Mouse (Mus musculus) neural tube, embryonic 13.5 days (tissue): ENCODE results near the gene Thnsl1. TPM values are rescaled to one million over a fixed set of nuclear protein-coding genes. Genes with fewer than 3 reads are reported as not detected.

Experiments used
- ATAC-seq: fragments of 200-750 bp; cut with Nextera tagmentation; 2 replicates; pipeline ENCODE4 v1.8.0; 2017; ENCODE audit warnings: low read depth, mild to moderate bottlenecking, moderate TSS enrichment, moderate library complexity
- H3K27ac ChIP-seq: fragments of 300-500 bp; sonication (generic); replicated peaks from 2 replicates; pipeline ENCODE4 v1.5.1; 2015; ENCODE audit warnings: moderate library complexity, mild to moderate bottlenecking, inconsistent platforms
- H3K27me3 ChIP-seq: fragments of 300-500 bp; sonication (generic); 2 replicates; pipeline ENCODE4 v1.6.1; 2015; ENCODE audit warnings: mild to moderate bottlenecking, inconsistent platforms
- H3K36me3 ChIP-seq: fragments of 300-500 bp; sonication (generic); 2 replicates; pipeline ENCODE4 v1.6.1; 2015; ENCODE audit warnings: mild to moderate bottlenecking, inconsistent platforms
- H3K4me1 ChIP-seq: fragments of 300-500 bp; sonication (generic); replicated peaks from 2 replicates; pipeline ENCODE4 v1.6.1; 2015; ENCODE audit warnings: inconsistent platforms
- H3K4me2 ChIP-seq: fragments of 300-500 bp; sonication (generic); 2 replicates; pipeline ENCODE4 v1.6.1; 2015; ENCODE audit warnings: inconsistent platforms, mild to moderate bottlenecking, moderate library complexity
- H3K4me3 ChIP-seq: fragments of 300-500 bp; sonication (generic); 2 replicates; pipeline ENCODE4 v1.5.1; 2015; ENCODE audit warnings: mild to moderate bottlenecking, inconsistent platforms
- H3K9ac ChIP-seq: fragments of 300-500 bp; sonication (generic); 2 replicates; pipeline ENCODE4 v1.6.1; 2015; ENCODE audit warnings: moderate library complexity, mild to moderate bottlenecking, inconsistent platforms
- H3K9me3 ChIP-seq: fragments of 300-500 bp; sonication (generic); 2 replicates; pipeline ENCODE4 v1.6.1; 2016; ENCODE audit warnings: inconsistent platforms
- WGBS: fragments of 180-500 bp; shearing (Covaris S2); methylation state at CpG from one replicate; pipeline ENCODE4 v1.1.7; 2015; 5-methylcytosine and 5-hydroxymethylcytosine counted together
- polyA plus RNA-seq: library from polyadenylated mRNA; unstranded; fragments of >200 nt; fragmentation: Nextera tagmentation; extraction: Ambion mirVana; gene quantifications from 2 replicates; pipeline ENCODE4 v1.2.1, GENCODE M21; 2015

Gene Thnsl1
- 18.8 and 19.3 TPM in 2 replicates for polyA plus RNA-seq

- H3K27me3 ChIP-seq: no peaks in the 10 kb centered on the region
- H3K9ac ChIP-seq: peak within 1 kb of the TSS; percentile 73
- peaks cover 23% of the 10 kb centered on the region for H3K4me1 ChIP-seq
- peak; percentile 99 for ATAC-seq
- H3K4me2 ChIP-seq: peak within 1 kb of the TSS; percentile 69
- no peaks in the 10 kb centered on the region for H3K36me3 ChIP-seq
- peak within 1 kb of the TSS; percentile 85 for H3K27ac ChIP-seq
- no peaks in the 10 kb centered on the region for H3K9me3 ChIP-seq
- WGBS: 2% methylated on average over 42 of the region's 43 CpGs
- H3K4me3 ChIP-seq: peak within 1 kb of the TSS; percentile 71
Measured at GRCm38 (mm10) chr2:21204912-21205830, at the start of gene Thnsl1, which contains the start of gene Enkur. Gene Thnsl1, plus strand, starts transcription at chr2:21205724. Gene Enkur, minus strand, starts transcription at chr2:21205365.

DNA sequence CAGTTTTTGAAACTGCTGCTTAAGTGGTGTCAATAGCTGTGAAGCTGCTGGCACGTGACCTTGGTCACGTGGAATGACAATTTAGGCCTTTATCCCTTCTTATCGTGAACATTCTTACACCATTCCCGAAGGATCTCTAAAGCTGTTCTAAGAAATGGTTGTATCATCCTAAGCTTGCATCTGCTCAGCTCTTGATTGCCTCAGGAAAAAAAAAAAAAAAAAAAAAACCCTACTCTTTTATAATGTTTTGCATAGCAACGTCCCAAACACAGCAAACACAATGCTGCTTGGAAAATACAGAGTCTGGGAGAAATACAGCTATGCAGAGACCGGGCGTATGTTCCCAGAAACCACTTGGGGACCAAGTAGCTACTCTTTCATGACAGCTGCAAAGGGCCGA, 41.2 kb upstream of the Thnsl1 start:
- H3K9me3 ChIP-seq: no peaks in the 10 kb centered on the region
- ATAC-seq: no peak
- H3K36me3 ChIP-seq: no peaks in the 10 kb centered on the region
- H3K27ac ChIP-seq: no peak overlapping the region
- no peak overlapping the region for H3K9ac ChIP-seq
- H3K27me3 ChIP-seq: no peaks in the 10 kb centered on the region
- WGBS: 74% methylated on average over 8 of the region's 8 CpGs
- no peaks in the 10 kb centered on the region for H3K4me1 ChIP-seq
- no peak overlapping the region for H3K4me3 ChIP-seq
- no peak overlapping the region for H3K4me2 ChIP-seq

GRCm38 (mm10) chr2:21167916-21168315, 37.6 kb upstream of the Thnsl1 start:
- Histone ChIP-seq H3K9ac (no peak overlapping the region), H3K4me1 (no peaks in the 10 kb centered on the region), H3K36me3 (no peaks in the 10 kb centered on the region), H3K27me3 (no peaks in the 10 kb centered on the region), H3K4me2 (no peak overlapping the region), H3K9me3 (no peaks in the 10 kb centered on the region), H3K4me3 (no peak overlapping the region), H3K27ac (no peak overlapping the region)
- 90% methylated on average over 1 of the region's 1 CpGs for WGBS
- ATAC-seq: no peak

GRCm38 (mm10) chr2:21172797-21173196, 32.7 kb upstream of the Thnsl1 start:
- ATAC-seq: no peak

DNA sequence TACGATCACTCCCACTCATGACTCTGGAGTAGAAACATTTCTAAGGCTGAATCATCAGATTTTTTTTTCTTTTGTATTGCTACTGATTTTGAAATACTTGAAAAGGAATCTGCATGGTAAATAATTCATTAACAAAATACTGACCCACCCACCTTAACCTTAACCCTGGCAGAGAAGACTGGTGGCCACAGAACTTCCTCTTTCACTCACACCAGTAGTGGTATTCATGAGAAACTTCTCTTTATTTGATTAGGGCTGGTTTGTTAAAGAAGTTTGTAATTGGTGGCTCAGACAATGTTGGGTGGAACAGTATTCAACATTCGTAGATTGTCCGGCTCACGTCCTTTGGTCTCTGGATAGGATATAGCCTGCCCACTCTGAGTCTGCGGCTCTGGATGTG, 26.4 kb upstream of the Thnsl1 start:
- H3K4me1 ChIP-seq: no peaks in the 10 kb centered on the region
- H3K27ac ChIP-seq: no peak overlapping the region
- no peak overlapping the region for H3K4me2 ChIP-seq
- no peaks in the 10 kb centered on the region for H3K9me3 ChIP-seq
- H3K4me3 ChIP-seq: no peak overlapping the region
- H3K27me3 ChIP-seq: no peaks in the 10 kb centered on the region
- H3K36me3 ChIP-seq: no peaks in the 10 kb centered on the region
- H3K9ac ChIP-seq: no peak overlapping the region
- WGBS: 95% methylated on average over 5 of the region's 5 CpGs
- ATAC-seq: no peak

More at GRCm38 (mm10) chr2:21172797-21173196, 32.7 kb upstream of the Thnsl1 start:
- Histone ChIP-seq H3K4me3 (no peak overlapping the region), H3K27me3 (no peaks in the 10 kb centered on the region), H3K27ac (no peak overlapping the region), H3K36me3 (no peaks in the 10 kb centered on the region), H3K9me3 (no peaks in the 10 kb centered on the region), H3K4me2 (no peak overlapping the region), H3K9ac (no peak overlapping the region), H3K4me1 (no peaks in the 10 kb centered on the region)
- 95% methylated on average over 3 of the region's 3 CpGs for WGBS

DNA sequence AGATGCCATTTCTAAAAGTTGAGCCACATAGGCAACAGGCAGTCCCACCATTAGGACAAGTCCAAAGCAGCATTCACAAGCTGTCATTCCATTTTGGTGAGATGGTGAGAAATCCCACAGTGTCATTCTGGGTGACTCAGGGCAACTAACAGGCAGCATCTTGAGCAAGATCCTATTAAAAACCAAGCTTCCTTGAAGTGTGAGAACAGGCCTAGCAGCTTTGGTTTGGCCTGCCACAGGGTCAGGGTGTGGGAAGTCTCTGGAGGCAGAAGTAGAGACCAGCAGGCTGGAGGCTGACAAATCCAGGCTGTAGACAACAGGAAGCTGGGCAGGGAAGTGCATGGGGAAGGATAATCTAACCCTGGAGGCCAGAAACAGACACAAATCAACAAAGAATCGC, 22.7 kb upstream of the Thnsl1 start:
- Histone ChIP-seq H3K36me3 (no peaks in the 10 kb centered on the region), H3K27ac (no peak overlapping the region), H3K9me3 (no peaks in the 10 kb centered on the region), H3K9ac (no peak overlapping the region), H3K27me3 (no peaks in the 10 kb centered on the region), H3K4me2 (no peak overlapping the region), H3K4me3 (no peak overlapping the region), H3K4me1 (no peaks in the 10 kb centered on the region)
- WGBS: 88% methylated on average over 1 of the region's 1 CpGs
- no peak for ATAC-seq

- no peak for ATAC-seq
- no peak overlapping the region for H3K4me2 ChIP-seq
- no peak overlapping the region for H3K9ac ChIP-seq
- H3K4me3 ChIP-seq: no peak overlapping the region
- H3K9me3 ChIP-seq: no peaks in the 10 kb centered on the region
- H3K27ac ChIP-seq: no peak overlapping the region
- H3K27me3 ChIP-seq: no peaks in the 10 kb centered on the region
- no peaks in the 10 kb centered on the region for H3K36me3 ChIP-seq
- WGBS: 51% methylated on average over 7 of the region's 7 CpGs
- no peaks in the 10 kb centered on the region for H3K4me1 ChIP-seq
Measured at GRCm38 (mm10) chr2:21187576-21187975, 17.9 kb upstream of the Thnsl1 start.

DNA sequence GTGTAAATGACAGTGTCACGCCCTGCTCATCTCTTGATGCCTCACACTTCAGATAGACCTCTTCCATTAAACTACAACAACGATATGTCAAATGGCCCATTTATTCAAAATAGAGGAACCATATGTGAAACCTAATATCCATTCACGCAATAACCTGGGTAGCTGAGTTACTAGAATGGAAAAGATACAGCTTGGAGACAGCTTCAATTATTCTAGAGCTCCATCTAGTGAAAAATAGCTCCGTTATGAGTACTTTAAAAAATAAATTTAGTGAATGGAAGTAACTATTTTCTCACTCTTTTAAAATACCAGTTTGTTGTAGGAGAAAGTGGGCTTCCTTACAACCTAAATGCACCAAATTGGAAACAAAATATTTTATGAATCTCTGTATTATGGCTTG, 16.9 kb upstream of the Thnsl1 start:
- ATAC-seq: no peak
- WGBS: 58% methylated on average over 4 of the region's 4 CpGs

GRCm38 (mm10) chr2:21191232-21191631, 14.3 kb upstream of the Thnsl1 start:
- Histone ChIP-seq H3K4me3 (no peak overlapping the region), H3K27ac (no peak overlapping the region), H3K9me3 (no peaks in the 10 kb centered on the region), H3K27me3 (no peaks in the 10 kb centered on the region), H3K36me3 (no peaks in the 10 kb centered on the region), H3K4me2 (no peak overlapping the region), H3K9ac (no peak overlapping the region), H3K4me1 (no peaks in the 10 kb centered on the region)
- WGBS: 84% methylated on average over 1 of the region's 1 CpGs
- ATAC-seq: no peak

More for the DNA sequence above, 16.9 kb upstream of the Thnsl1 start:
- Histone ChIP-seq H3K4me3 (no peak overlapping the region), H3K4me2 (no peak overlapping the region), H3K9ac (no peak overlapping the region), H3K9me3 (no peaks in the 10 kb centered on the region), H3K36me3 (no peaks in the 10 kb centered on the region), H3K27me3 (no peaks in the 10 kb centered on the region), H3K4me1 (no peaks in the 10 kb centered on the region), H3K27ac (no peak overlapping the region)

DNA sequence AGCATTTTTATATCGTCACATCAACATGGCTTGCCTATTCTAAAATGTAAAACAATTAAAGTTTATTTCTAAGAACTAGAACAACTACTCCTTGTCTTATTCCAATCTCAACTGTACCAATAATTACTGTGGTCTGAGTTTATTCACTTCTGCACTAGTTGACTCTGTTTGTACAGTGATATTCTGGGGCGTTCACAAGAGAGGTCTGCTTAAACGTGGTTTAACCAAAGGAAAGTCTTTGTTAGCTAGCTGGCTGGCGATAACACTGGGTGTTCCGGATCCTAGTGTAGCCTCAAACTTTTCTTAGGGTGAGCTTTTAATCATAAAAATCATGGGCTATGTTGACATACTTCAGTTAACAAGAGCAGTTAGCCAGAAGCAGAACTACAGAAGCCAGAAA, 10.3 kb upstream of the Thnsl1 start:
- H3K4me1 ChIP-seq: no peaks in the 10 kb centered on the region
- no peak for ATAC-seq
- 95% methylated on average over 5 of the region's 5 CpGs for WGBS
- H3K4me2 ChIP-seq: no peak overlapping the region
- 0 out of 2 replicates have a peak, but pooled peaks cover 6% of the 10 kb centered on the region for H3K9me3 ChIP-seq
- H3K4me3 ChIP-seq: no peak overlapping the region
- H3K9ac ChIP-seq: no peak overlapping the region
- no peaks in the 10 kb centered on the region for H3K36me3 ChIP-seq
- no peaks in the 10 kb centered on the region for H3K27me3 ChIP-seq
- H3K27ac ChIP-seq: no peak overlapping the region

GRCm38 (mm10) chr2:21199051-21199450, 6.5 kb upstream of the Thnsl1 start:
- ATAC-seq: no peak
- Histone ChIP-seq H3K9ac (no peak overlapping the region), H3K4me2 (no peak overlapping the region), H3K27ac (no peak overlapping the region), H3K4me1 (no peaks in the 10 kb centered on the region), H3K36me3 (no peaks in the 10 kb centered on the region), H3K4me3 (no peak overlapping the region), H3K27me3 (no peaks in the 10 kb centered on the region), H3K9me3 (0 out of 2 replicates have a peak, but pooled peaks cover 6% of the 10 kb centered on the region)
- WGBS: 63% methylated on average over 3 of the region's 3 CpGs

- H3K9me3 ChIP-seq: no peaks in the 10 kb centered on the region
- H3K9ac ChIP-seq: no peak overlapping the region
- H3K4me3 ChIP-seq: no peak overlapping the region
- no peak overlapping the region for H3K27ac ChIP-seq
- 87% methylated on average over 2 of the region's 2 CpGs for WGBS
- H3K36me3 ChIP-seq: no peaks in the 10 kb centered on the region
- peaks cover 23% of the 10 kb centered on the region for H3K4me1 ChIP-seq
- no peak overlapping the region for H3K4me2 ChIP-seq
- ATAC-seq: no peak
- no peaks in the 10 kb centered on the region for H3K27me3 ChIP-seq
Measured at GRCm38 (mm10) chr2:21202754-21203153, 2.8 kb upstream of the Thnsl1 start.
